Mouse (Mus musculus) ES-Bruce4 (cell line): ENCODE measurements around the gene Egln3.

ENCODE experiments used
- CTCF ChIP-seq: IDR thresholded peaks from one replicate; pipeline ENCODE4 v1.8.1; 2011; ENCODE audit warnings: low read depth, low read length
- POLR2A ChIP-seq: IDR thresholded peaks from one replicate; pipeline ENCODE4 v1.8.1; 2011; ENCODE audit warnings: low read length; ENCODE audit not compliant: insufficient read depth

GRCm38 (mm10) chr12:54225090-54225489, 21.4 kb upstream of the Egln3 start:
- TF ChIP-seq CTCF (no peak), POLR2A (no peak)
